Mouse (Mus musculus) hindbrain, embryonic 14.5 days (tissue): ENCODE results near the gene Nfam1. TPM values are rescaled to one million over a fixed set of nuclear protein-coding genes. Genes with fewer than 3 reads are reported as not detected.
A peak's percentile ranks its signal among the peaks of the same experiment; 100 is the strongest.

Source experiments
- ATAC-seq: fragments of 200-750 bp; cut with Nextera tagmentation; 2 replicates; pipeline ENCODE4 v1.8.0; 2017; ENCODE audit warnings: moderate number of reproducible peaks, mild to moderate bottlenecking, moderate TSS enrichment, moderate library complexity; ENCODE audit not compliant: low FRiP score
- DNase-seq: peaks from one replicate; pipeline ENCODE4 v3.0.0-alpha.2; 2015; ENCODE audit warnings: low spot score
- H3K27ac ChIP-seq: fragments of 300-500 bp; sonication (generic); 2 replicates; pipeline ENCODE4 v1.5.1; 2014; ENCODE audit warnings: mild to moderate bottlenecking, moderate library complexity
- H3K27me3 ChIP-seq: fragments of 300-500 bp; sonication (generic); 2 replicates; pipeline ENCODE4 v1.6.1; 2014; ENCODE audit warnings: mild to moderate bottlenecking, low read length, mixed read lengths; ENCODE audit not compliant: control insufficient read depth, insufficient read depth
- H3K36me3 ChIP-seq: fragments of 300-500 bp; sonication (generic); replicated peaks from 2 replicates; pipeline ENCODE4 v1.6.1; 2014; ENCODE audit not compliant: control insufficient read depth, insufficient read depth
- H3K4me1 ChIP-seq: fragments of 300-500 bp; sonication (generic); replicated peaks from 2 replicates; pipeline ENCODE4 v1.6.1; 2014; ENCODE audit warnings: antibody characterized with exemption, low read length, mixed read lengths; ENCODE audit not compliant: control insufficient read depth, insufficient read depth
- H3K4me2 ChIP-seq: fragments of 300-500 bp; sonication (generic); replicated peaks from 2 replicates; pipeline ENCODE4 v1.6.1; 2014; ENCODE audit warnings: mild to moderate bottlenecking, moderate library complexity
- H3K4me3 ChIP-seq: fragments of 300-500 bp; sonication (generic); replicated peaks from 2 replicates; pipeline ENCODE4 v1.5.1; 2014; ENCODE audit warnings: mild to moderate bottlenecking, low read length
- H3K9ac ChIP-seq: fragments of 300-500 bp; sonication (generic); 2 replicates; pipeline ENCODE4 v1.6.1; 2014
- H3K9me3 ChIP-seq: fragments of 300-500 bp; sonication (generic); 2 replicates; pipeline ENCODE4 v1.6.1; 2016; ENCODE audit warnings: low read length; ENCODE audit not compliant: control insufficient read depth
- WGBS: fragments of 180-500 bp; shearing (Covaris S2); extraction: QIAGEN DNeasy Blood & Tissue Kit; methylation state at CpG from one replicate; pipeline ENCODE4 v1.1.7; 2014; 5-methylcytosine and 5-hydroxymethylcytosine counted together
- polyA plus RNA-seq: library from polyadenylated mRNA; unstranded; fragments of >200 nt; fragmentation: Nextera tagmentation; extraction: Ambion mirVana; gene quantifications from 2 replicates; pipeline ENCODE4 v1.2.1, GENCODE M21; 2014

Nfam1 gene
- polyA plus RNA-seq, 1 experiment from 2014 or later, result 1.9 TPM

- Histone ChIP-seq H3K9ac (no peak overlapping the region), H3K27ac (no peak overlapping the region), H3K36me3 (no peaks in the 10 kb centered on the region), H3K9me3 (no peaks in the 10 kb centered on the region), H3K27me3 (peaks cover 16% of the 10 kb centered on the region; the same call in 1 of the 2 replicates), H3K4me2 (no peak overlapping the region), H3K4me1 (peaks cover 31% of the 10 kb centered on the region), H3K4me3 (no peak overlapping the region)
- ATAC-seq, result no peak
- 77% methylated on average over 1 of the region's 1 CpGs for WGBS
- no peak for DNase-seq
Observed at GRCm38 (mm10) chr15:82979531-82979930, 53.6 kb downstream of the Nfam1 start.

GRCm38 (mm10) chr15:82974471-82974870 lies 58.6 kb downstream of the Nfam1 start:
- Histone ChIP-seq H3K27ac (no peak overlapping the region), H3K27me3 (0 out of 2 replicates have a peak, but pooled peaks cover 15% of the 10 kb centered on the region), H3K36me3 (no peaks in the 10 kb centered on the region), H3K9me3 (no peaks in the 10 kb centered on the region), H3K9ac (no peak overlapping the region), H3K4me3 (no peak overlapping the region), H3K4me2 (no peak overlapping the region), H3K4me1 (no peaks in the 10 kb centered on the region; the same call in 1 of the 2 replicates)
- DNase-seq, result no peak
- ATAC-seq, result no peak
- 47% methylated on average over 1 of the region's 1 CpGs for WGBS

GRCm38 (mm10) chr15:82969206-82969721 lies 63.8 kb downstream of the Nfam1 start:
- 35% methylated on average over 5 of the region's 6 CpGs for WGBS
- ATAC-seq (no peak), DNase-seq (peak; percentile 23)
- Histone ChIP-seq H3K4me1 (peaks cover 23% of the 10 kb centered on the region), H3K9me3 (no peaks in the 10 kb centered on the region), H3K4me3 (no peak overlapping the region), H3K27ac (0 out of 2 replicates have a peak overlapping the region, but pooled peaks have one; percentile 59), H3K4me2 (no peak overlapping the region), H3K27me3 (peaks cover 18% of the 10 kb centered on the region), H3K36me3 (no peaks in the 10 kb centered on the region), H3K9ac (no peak overlapping the region)

GRCm38 (mm10) chr15:82968449-82968848 lies 64.7 kb downstream of the Nfam1 start:
- WGBS, result 3% methylated on average over 22 of the region's 22 CpGs
- H3K27me3 ChIP-seq, result peaks cover 15% of the 10 kb centered on the region

GRCm38 (mm10) chr15:82967947-82968346 lies 65.2 kb downstream of the Nfam1 start:
- Histone ChIP-seq H3K9ac (0 out of 2 replicates have a peak overlapping the region, but pooled peaks have one; percentile 18), H3K4me2 (peak overlapping the region; percentile 33), H3K4me1 (peaks cover 31% of the 10 kb centered on the region), H3K36me3 (no peaks in the 10 kb centered on the region), H3K27ac (peak overlapping the region; percentile 59), H3K9me3 (no peaks in the 10 kb centered on the region), H3K27me3 (peaks cover 15% of the 10 kb centered on the region), H3K4me3 (0 out of 2 replicates have a peak overlapping the region, but pooled peaks have one; percentile 2)
- 28% methylated on average over 6 of the region's 6 CpGs for WGBS
- peak; percentile 27 for DNase-seq
- ATAC-seq, result no peak

More at GRCm38 (mm10) chr15:82968449-82968848, 64.7 kb downstream of the Nfam1 start:
- Histone ChIP-seq H3K4me2 (peak overlapping the region; percentile 33), H3K4me1 (peaks cover 28% of the 10 kb centered on the region), H3K4me3 (0 out of 2 replicates have a peak overlapping the region, but pooled peaks have one; percentile 2), H3K9ac (peak overlapping the region; percentile 18; the same call in 1 of the 2 replicates), H3K9me3 (no peaks in the 10 kb centered on the region), H3K36me3 (no peaks in the 10 kb centered on the region), H3K27ac (peak overlapping the region; percentile 59)
- peak; percentile 57 for ATAC-seq
- peak; percentile 63 for DNase-seq

GRCm38 (mm10) chr15:82964266-82964825 lies 68.8 kb downstream of the Nfam1 start:
- Histone ChIP-seq H3K27ac (peak overlapping the region; percentile 82), H3K9me3 (no peaks in the 10 kb centered on the region), H3K4me1 (peaks cover 67% of the 10 kb centered on the region), H3K27me3 (peaks cover 20% of the 10 kb centered on the region), H3K9ac (0 out of 2 replicates have a peak overlapping the region, but pooled peaks have one; percentile 87), H3K36me3 (no peaks in the 10 kb centered on the region), H3K4me3 (peak overlapping the region; percentile 30; the same call in 1 of the 2 replicates), H3K4me2 (peak overlapping the region; percentile 80)
- WGBS, result 61% methylated on average over 14 of the region's 14 CpGs
- ATAC-seq (no peak), DNase-seq (no peak)

- Histone ChIP-seq H3K9me3 (no peaks in the 10 kb centered on the region), H3K4me1 (peaks cover 67% of the 10 kb centered on the region), H3K4me2 (peak overlapping the region; percentile 80), H3K9ac (peak overlapping the region; percentile 87), H3K4me3 (peak overlapping the region; percentile 30), H3K27me3 (peaks cover 20% of the 10 kb centered on the region), H3K36me3 (no peaks in the 10 kb centered on the region), H3K27ac (peak overlapping the region; percentile 82)
- no peak for DNase-seq
- no peak for ATAC-seq
- 2% methylated on average over 13 of the region's 82 CpGs for WGBS
Observed at GRCm38 (mm10) chr15:82963556-82964156, 69.5 kb downstream of the Nfam1 start.

- Histone ChIP-seq H3K27ac (peak overlapping the region; percentile 87), H3K27me3 (peaks cover 20% of the 10 kb centered on the region), H3K36me3 (no peaks in the 10 kb centered on the region), H3K4me3 (peak overlapping the region; percentile 56), H3K9ac (peak overlapping the region; percentile 87), H3K4me1 (peaks cover 67% of the 10 kb centered on the region), H3K4me2 (peak overlapping the region; percentile 80), H3K9me3 (no peaks in the 10 kb centered on the region)
- ATAC-seq (no peak), DNase-seq (no peak)
- 2% methylated on average over 30 of the region's 39 CpGs for WGBS
Observed at GRCm38 (mm10) chr15:82963090-82963489, 70.0 kb downstream of the Nfam1 start.

- H3K9ac ChIP-seq, result peak overlapping the region; percentile 87
- H3K4me2 ChIP-seq, result peak overlapping the region; percentile 80
- ATAC-seq, result no peak
- H3K27me3 ChIP-seq, result peaks cover 20% of the 10 kb centered on the region
- no peak for DNase-seq
- peak overlapping the region; percentile 56 for H3K4me3 ChIP-seq
- H3K4me1 ChIP-seq, result peaks cover 65% of the 10 kb centered on the region
- WGBS, result 33% methylated on average over 4 of the region's 4 CpGs
- H3K27ac ChIP-seq, result peak overlapping the region; percentile 87; the same call in 1 of the 2 replicates
- no peaks in the 10 kb centered on the region for H3K9me3 ChIP-seq
- H3K36me3 ChIP-seq, result no peaks in the 10 kb centered on the region
Observed at GRCm38 (mm10) chr15:82962536-82962935, 70.6 kb downstream of the Nfam1 start.
